Mouse (Mus musculus) gastrocnemius, postnatal 36 days (tissue): ENCODE results near the gene Klhl21. TPM values are rescaled to one million over a fixed set of nuclear protein-coding genes. Genes with fewer than 3 reads are reported as not detected.

Experiments
- DNase-seq, 2 experiments: peaks; one replicate each; pipeline ENCODE4 v3.0.0; 2022
- intact Hi-C: fragments of 180-260 bp; cut with DNase I; formaldehyde crosslinking; loops from one replicate; pipeline ENCODE4 v1.15.1; 2025
- total RNA-seq, 2 experiments: library from RNA; stranded (reverse); gene quantifications; 2 replicates each; pipeline ENCODE4 v1.2.3; 2021

The Klhl21 gene
- total RNA-seq, 2 experiments from 2014 or later = 77.1 to 91.5 TPM

GRCm38 (mm10) chr4:151994228-151995171 lies 14.1 kb upstream of the Klhl21 start:
- no peak for DNase-seq
- intact Hi-C loops = no loop called here

DNA sequence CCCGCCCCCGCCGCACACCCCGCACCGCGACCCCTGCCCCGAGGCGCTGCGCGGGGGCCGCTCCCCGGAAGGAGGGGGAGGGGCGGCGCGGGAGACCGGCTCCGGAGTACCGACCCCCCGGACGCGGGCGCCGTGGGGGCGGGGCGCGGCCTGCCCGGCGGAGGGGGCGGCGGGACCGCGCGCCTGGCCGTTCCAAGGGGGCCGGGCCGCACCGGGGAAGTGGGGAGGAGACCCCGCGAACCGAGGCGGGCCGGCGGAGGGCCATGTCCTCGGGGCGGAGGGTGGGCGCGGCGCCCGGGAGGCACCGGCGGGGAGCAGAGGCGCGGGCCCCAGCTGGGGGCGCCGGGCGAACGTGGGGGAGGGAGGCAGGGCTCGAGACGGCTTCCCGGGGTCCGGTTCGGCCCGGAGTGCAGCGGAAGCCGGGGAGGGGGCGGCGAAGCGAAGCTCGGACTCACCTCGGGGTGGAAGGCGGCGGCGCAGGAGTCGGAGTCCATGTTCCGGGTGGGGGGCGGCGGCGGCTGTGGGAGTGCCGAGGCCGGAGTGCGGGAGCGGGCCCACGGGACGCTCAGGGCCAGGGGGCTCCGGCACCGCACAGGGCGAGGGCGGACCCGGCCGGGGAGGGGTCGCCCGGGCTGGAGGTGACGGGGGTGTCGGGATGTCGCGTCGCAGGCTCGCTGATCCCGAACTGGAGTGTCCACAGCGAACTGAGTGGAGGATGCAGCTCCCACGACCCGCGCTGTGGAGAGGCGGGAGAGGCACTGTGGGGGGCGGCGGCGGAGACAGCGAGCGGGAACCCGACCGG lies 13.0 kb upstream of the Klhl21 start:
- DNase-seq = no peak

DNA sequence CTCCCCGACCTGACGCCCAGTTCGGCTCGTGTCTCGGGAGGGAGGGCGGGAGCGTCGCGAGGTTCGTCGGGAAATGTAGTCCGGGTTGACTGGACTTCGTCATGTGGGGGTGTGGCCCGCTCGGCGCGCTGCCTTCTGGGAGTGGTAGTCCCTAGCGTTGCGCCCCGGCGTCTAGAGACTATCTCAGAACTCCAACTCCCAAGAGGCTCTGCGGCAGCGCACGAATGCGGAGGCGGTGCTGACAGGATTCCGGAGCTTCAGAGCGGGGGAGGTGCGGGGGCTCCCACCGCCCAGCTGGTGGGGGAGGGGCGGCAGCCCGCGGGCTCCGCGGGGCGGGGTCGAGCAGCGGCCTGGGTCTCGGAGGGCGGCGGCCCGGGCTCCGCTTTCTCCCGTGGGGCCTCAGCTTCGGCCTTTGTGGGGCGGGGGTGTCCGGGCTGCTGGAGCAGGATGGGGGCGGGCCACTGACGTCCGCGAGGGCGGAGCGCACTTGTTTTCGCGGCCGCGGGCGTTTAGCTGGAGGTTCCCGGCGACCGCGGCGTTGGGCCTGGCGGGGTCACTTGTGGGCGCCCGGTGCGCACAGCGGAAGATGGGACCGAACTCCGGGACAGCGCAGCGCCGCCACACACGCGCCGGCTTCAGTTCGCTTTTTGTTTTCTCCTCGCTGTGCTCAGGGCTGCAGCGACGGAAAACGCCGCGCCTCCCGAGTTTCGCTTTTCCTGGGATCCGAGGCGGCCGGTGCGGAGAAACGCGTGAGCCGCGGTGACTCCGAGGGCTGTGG lies 12.2 kb upstream of the Klhl21 start, which contains the start of gene Phf13:
Gene Phf13 (minus strand): TSS at position 86 of the 778 bp plus-strand sequence.
- intact Hi-C loops = no loop called here
- peak; percentile 97 to 99 for DNase-seq

More for the DNA sequence above, 13.0 kb upstream of the Klhl21 start:
- intact Hi-C loops = no loop called here

DNA sequence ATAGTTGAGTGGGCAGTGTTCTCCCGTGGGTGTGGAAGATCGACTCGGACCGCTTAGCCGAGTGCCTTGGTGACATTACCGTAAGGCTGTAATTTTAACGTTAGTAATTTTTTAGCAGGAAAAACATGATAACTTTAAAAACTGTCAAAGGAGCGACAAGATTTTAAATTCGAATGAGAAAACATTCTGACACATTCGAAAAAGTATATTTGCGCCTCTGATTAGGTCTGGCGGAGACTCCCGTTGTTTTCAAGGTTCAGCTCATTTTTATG lies 11.7 kb upstream of the Klhl21 start:
- intact Hi-C loops = no loop called here
- DNase-seq = no peak

- DNase-seq = no peak
- intact Hi-C loops = no loop called here
Measured at GRCm38 (mm10) chr4:151997701-151998100, 10.9 kb upstream of the Klhl21 start.

DNA sequence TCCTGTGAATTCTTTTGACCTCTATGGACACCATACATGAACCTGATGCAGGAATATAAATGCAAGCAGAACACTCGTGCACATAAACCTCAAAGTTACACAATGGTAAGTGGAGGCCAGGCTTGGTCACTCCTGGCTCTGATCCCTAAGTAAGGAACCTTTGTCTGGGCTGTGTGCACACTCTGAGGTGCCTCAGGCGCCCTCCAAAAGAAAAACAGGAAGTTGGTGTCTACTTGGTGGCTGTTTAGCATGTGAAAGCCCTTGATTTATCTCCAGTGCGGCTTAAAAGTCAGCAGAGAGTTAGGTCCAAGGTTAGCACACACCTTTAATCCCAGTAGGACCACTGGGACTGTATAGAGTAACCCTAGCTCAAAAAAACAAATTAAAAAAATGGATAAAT lies 9.1 kb upstream of the Klhl21 start:
- intact Hi-C loops = no loop called here
- no peak for DNase-seq

GRCm38 (mm10) chr4:152000906-152001305 lies 7.7 kb upstream of the Klhl21 start:
- intact Hi-C loops = no loop called here
- no peak for DNase-seq

- DNase-seq = no peak
- intact Hi-C loops = no loop called here
Measured at GRCm38 (mm10) chr4:152001335-152001734, 7.3 kb upstream of the Klhl21 start.

- intact Hi-C loops = no loop called here
- no peak for DNase-seq
Measured at GRCm38 (mm10) chr4:152002063-152002462, 6.5 kb upstream of the Klhl21 start.

GRCm38 (mm10) chr4:152006137-152006536 lies 2.5 kb upstream of the Klhl21 start:
- DNase-seq = no peak
- intact Hi-C loops = no loop called here

DNA sequence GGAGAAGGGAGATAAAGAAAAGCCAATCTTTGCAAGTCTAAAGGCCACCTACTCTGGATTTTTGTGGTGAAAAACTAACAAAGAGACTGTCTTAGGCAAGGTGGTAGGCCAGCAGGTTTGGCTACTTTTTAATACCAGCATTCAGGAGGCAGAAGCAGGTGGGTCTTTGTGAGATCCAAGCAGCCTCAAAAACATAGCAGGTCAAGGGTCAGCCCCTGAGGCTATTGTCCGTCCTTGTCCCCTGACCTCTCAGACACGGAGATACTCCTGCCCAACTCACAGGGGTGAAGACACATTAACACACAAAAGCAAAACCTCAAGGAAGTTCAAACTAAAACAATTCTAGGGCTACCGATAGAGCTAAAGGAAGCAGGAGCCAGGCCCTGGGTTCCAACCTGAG lies 1.8 kb upstream of the Klhl21 start:
- intact Hi-C loops = no loop called here
- no peak for DNase-seq

- DNase-seq = no peak
- intact Hi-C loops = loop anchor here (2.0 kb wide), 1 partner anchor 25 kb away; no protein-coding TSS in a partner anchor
Measured at GRCm38 (mm10) chr4:152007481-152008147, 989 bp upstream of the Klhl21 start.

DNA sequence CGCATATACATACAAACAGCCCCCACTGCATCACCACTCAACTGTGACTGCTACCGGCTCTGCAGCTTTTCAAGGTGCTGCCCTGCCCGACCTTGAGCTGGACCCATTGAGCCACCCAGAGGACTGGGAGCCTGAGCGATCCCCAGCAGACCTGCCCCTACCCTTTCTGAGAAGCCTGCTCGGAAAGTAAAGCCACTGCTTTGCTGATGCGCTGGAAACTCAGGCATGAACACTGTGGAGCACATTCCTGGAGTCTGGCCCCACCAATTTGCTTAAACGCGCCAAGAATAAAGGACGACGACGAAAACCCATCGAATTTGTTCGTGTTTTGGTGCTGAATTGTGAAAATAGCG lies 479 bp upstream of the Klhl21 start:
- DNase-seq = peak in 1 of 2 experiments; percentile 43
- intact Hi-C loops = loop anchor here (2.0 kb wide), 1 partner anchor 25 kb away; no protein-coding TSS in a partner anchor

- intact Hi-C loops = loop anchor here (2.0 kb wide), 1 partner anchor 27 kb away; no protein-coding TSS in a partner anchor
- peak; percentile 66 to 71 for DNase-seq
Measured at GRCm38 (mm10) chr4:152009076-152010051, 761 bp downstream of the Klhl21 start.

GRCm38 (mm10) chr4:152010091-152010706 lies 1.6 kb downstream of the Klhl21 start:
- intact Hi-C loops = no loop called here
- peak; percentile 40 to 44 for DNase-seq

DNA sequence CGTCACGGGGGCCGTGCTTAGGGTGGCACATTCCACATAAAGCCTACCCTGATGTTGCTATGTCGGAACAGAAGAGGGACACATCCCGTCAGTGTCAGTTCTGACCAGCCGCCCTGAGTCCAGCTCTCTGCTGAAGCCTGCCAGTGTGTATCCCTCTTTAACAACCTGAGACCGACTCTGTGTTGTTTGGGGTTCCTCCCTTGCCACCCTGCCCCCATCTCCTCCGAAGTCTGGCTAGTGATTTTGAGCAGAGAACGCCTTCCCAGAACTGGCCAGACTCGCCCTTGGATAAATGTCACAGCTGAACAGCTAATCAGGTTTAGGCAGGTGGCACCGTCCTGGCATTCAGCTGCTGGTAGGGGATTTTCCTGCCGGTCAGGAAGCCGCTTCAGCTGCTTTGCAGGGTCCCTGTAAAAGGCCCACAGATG lies 2.1 kb downstream of the Klhl21 start:
- intact Hi-C loops = no loop called here
- no peak for DNase-seq

GRCm38 (mm10) chr4:152011171-152011760 lies 2.7 kb downstream of the Klhl21 start:
- intact Hi-C loops = no loop called here
- no peak for DNase-seq

- no peak for DNase-seq
- intact Hi-C loops = no loop called here
Measured at GRCm38 (mm10) chr4:152012109-152012508, 3.5 kb downstream of the Klhl21 start.
